Mouse (Mus musculus): Measurements from ENCODE around the gene Sox6.

Gene Sox6

GRCm38 (mm10) chr7:115830366-115830765, 208.2 kb downstream of the Sox6 start:
- DNase-seq (ENCODE audit: low read depth): no peak

DNA sequence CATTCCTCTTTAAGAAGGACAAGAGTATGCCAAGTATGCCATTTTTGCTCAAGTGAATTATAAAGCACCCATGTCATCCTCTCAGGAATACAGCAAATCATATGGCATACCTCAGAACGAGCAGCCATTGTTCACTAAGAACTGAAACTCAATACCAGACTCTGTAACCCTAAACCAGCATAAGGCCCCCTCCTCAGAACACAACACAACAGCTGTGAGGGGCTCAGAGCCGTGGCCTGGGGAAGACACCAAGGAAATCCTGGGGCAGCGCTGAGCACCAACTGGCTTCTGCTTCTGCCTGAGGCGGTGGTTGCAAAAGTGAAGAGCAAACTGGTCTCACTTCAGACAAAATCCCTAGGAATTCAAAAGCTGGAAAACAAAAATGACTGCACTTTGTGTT, 208.8 kb downstream of the Sox6 start:
- no peak for DNase-seq (ENCODE audit: low read depth)

DNA sequence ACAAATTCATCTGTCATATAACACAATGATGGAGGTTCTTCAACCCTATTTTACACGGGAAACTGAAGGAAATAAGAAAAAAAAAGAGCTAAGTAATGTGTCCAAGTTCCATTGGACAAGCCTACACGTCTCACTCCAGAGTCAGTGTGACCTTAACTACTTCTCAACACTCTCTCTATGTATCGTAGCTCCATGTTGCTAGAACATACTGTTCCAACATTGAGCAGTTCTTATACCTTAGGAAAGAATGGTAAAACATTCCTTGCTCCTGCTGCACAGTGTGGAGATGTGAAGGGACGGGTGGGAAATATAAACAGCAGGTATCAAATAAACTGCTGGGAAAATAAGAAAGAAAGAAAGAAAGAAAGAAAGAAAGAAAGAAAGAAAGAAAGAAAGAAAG, 209.3 kb downstream of the Sox6 start:
- no peak for DNase-seq (ENCODE audit: low read depth)

GRCm38 (mm10) chr7:115825295-115825694, 213.3 kb downstream of the Sox6 start:
- no peak for DNase-seq (ENCODE audit: low read depth)

DNA sequence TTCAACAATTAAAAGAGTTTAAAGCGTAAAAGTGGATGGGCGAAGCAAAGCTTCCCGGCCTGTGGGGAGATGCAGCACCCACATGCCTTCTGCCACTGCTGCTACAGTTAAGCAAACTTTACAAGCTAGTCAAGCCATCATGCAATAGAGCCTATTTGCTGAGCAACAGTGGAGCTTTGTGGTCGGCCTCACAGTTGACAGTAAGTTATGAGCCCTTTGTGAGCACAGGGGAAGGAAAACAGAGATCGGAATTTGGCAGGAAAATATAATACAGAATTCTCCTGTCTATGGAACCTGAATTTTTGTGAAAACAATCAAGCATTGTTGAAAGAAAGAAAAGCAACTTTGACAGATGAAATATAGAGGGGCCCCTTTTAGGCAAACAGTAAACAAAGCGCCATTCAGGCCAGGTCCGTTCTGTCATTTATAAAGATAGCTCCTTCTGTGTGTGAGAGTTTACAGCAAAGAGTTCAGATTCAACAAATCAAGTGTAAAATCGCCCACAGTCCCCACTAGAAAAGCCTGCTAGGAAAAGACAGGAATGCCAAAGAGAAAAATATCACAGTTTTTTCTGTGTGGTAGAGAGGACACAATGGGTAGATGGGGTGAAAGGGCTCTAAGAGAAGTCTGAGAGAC, 213.9 kb downstream of the Sox6 start:
- no peak for DNase-seq (ENCODE audit: low read depth)

- no peak for DNase-seq (ENCODE audit: low read depth)
These were observed 219.5 kb downstream of the Sox6 start for GRCm38 (mm10) chr7:115819136-115819535.

- DNase-seq (ENCODE audit: low read depth): no peak
These were observed 235.3 kb downstream of the Sox6 start for GRCm38 (mm10) chr7:115803256-115803655.

- DNase-seq (ENCODE audit: low read depth): no peak
These were observed 244.3 kb downstream of the Sox6 start for GRCm38 (mm10) chr7:115794139-115794858.

DNA sequence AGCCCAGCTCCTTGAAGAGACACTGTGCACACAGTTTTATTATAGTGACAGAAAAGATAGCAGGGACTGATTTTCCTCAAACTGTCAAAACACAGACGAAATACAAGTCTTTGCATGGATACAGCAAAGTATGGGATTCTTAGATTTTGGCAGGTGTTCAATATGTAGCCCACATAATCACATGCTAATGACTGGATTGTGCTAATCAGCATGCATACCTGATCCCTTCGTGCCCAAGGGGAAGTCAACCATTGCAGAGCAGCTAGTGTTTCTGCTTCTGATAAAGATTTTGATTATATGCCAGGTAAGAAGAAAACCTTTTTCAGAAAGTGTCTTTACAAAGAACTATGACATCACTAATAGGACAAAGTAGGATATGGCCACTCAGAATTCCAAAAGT, 245.8 kb downstream of the Sox6 start:
- DNase-seq (ENCODE audit: low read depth): no peak

GRCm38 (mm10) chr7:115789116-115789823, 249.3 kb downstream of the Sox6 start:
- DNase-seq (ENCODE audit: low read depth): no peak

DNA sequence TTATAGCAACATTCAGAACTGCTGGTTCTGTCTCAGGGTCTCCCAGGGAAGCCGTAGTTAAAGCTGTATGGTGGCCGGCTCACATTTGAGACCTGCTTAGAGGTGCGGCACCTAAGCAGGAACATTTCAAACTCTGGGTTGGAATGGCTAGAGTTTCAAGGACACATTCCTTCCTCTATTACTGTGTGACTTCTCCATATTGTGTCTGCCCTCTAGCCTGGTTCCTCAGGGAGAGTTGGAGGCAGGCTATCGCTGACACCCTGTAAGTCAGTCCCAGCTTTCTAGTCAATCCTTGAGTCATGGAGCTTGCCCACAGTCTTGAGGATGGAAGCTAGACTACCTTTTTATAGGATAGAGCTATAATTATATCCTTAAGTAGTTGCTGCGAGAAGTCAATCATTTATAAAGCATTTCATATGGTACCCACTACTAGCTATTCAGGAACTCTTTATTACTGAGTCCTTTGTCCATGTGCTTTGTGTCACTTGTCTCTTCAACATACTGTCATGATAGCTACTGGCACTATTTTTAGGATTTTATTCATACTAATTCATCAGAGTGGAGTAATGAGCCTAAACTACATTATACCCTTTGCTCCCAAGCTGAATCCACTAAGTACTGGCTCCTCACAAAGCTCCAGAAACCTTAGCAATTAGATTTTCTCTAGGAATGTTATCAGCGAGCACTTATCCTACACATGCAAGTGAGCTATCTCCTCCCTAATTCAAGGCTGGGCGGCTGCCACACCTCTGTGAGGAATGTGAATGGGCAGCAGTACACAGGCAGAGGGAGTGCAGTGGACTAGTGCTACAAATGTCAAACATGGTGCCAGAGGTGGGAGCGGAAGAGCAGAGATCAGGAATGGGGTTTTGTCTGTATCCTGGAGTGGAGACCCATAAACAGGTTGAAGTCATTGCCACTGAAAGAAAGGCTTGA, 254.3 kb downstream of the Sox6 start:
- DNase-seq (ENCODE audit: low read depth): no peak

- no peak for DNase-seq (ENCODE audit: low read depth)
These were observed 258.4 kb downstream of the Sox6 start for GRCm38 (mm10) chr7:115780148-115780547.

GRCm38 (mm10) chr7:115779544-115779943, 259.1 kb downstream of the Sox6 start:
- no peak for DNase-seq (ENCODE audit: low read depth)

GRCm38 (mm10) chr7:115776736-115777135, 261.9 kb downstream of the Sox6 start:
- DNase-seq (ENCODE audit: low read depth): no peak

GRCm38 (mm10) chr7:115776324-115776723, 262.3 kb downstream of the Sox6 start:
- DNase-seq (ENCODE audit: low read depth): no peak

DNA sequence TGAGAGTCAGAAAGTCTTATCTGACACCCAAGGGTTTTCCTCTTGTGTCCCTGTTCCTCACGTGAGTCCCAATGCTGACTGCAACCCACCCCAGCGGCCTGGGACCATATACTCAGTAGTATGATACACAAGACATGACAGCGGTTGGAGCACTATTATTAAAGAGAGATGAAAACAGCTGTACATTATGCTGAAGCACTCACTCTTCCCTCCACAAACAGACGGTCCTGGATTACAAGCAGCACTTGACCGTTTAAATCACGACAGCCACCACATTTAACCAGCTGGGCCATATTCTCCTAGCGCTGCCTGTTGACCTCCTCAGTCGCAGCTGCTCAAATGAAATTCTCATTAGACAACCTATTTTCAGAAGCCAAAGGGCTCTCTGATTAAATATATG, 272.3 kb downstream of the Sox6 start:
- DNase-seq (ENCODE audit: low read depth): no peak

GRCm38 (mm10) chr7:115763851-115764250, 274.7 kb downstream of the Sox6 start:
- DNase-seq (ENCODE audit: low read depth): no peak

GRCm38 (mm10) chr7:115758172-115758571, 280.4 kb downstream of the Sox6 start:
- DNase-seq (ENCODE audit: low read depth): no peak

DNA sequence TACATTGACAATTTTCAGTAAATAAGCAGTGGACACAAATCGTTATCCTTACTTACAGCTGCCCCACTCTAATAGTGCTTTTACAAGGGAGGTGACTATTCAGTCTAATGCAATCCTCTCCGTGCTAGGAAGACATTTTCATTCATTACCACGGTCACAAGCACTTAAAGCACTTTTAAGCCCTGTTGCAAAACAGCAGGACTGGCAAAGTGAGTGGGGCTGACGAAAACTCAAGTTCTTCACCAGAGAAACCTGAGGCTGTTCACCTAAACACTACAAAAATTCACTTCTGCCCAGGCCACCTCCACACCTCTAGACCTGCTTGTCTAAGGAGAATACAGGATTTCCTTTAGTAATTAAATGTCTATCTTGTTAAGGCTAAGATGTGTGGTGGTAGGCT, 283.3 kb downstream of the Sox6 start:
- no peak for DNase-seq (ENCODE audit: low read depth)

- DNase-seq (ENCODE audit: low read depth): no peak
These were observed 284.4 kb downstream of the Sox6 start for GRCm38 (mm10) chr7:115754216-115754615.

GRCm38 (mm10) chr7:115752121-115752634, 286.4 kb downstream of the Sox6 start:
- DNase-seq (ENCODE audit: low read depth): no peak

DNA sequence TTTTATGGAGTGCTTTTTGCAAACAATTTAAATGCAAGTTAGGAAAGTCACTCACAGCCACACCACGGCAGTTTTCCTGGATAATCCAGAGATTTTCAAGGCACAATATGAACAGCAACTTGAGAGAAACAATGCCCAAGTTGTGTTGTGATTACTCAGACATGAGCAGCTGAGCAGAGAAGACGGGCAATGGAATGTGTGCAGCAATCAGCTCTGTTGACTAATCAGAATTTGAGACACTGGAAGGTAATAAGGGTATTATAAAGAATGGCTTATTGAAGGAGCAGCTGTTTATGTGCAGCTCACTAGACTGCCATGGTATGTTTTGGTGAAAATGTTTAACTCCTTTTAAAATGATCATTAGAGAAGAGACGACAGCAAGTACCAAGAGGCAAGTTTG, 287.5 kb downstream of the Sox6 start:
- DNase-seq (ENCODE audit: low read depth): no peak
